Mouse (Mus musculus): ENCODE data around the gene Zfp579. TPM values are rescaled to one million over a fixed set of nuclear protein-coding genes. Genes with fewer than 3 reads are reported as not detected.
"Not testable (repeated sequence)": the region's sequence is repeated elsewhere in the genome, so short reads cannot be mapped to it uniquely, and the experiment has no call there.

Zfp579 gene
- total RNA-seq, 4 experiments from 2014 or later: 23.2 to 32.9 (median 30.6) TPM

- DNase-seq (ENCODE audit: low spot score in 2 of 2): peak; percentile 87 to 93
Observed at GRCm38 (mm10) chr7:5015118-5016001, 19.4 kb upstream of the Zfp579 start, which contains the start of gene Gm44973. Gm44973 (plus strand) TSS chr7:5015496.

- peak; percentile 95 to 97 for DNase-seq (ENCODE audit: low spot score in 2 of 2)
Observed at GRCm38 (mm10) chr7:5014251-5015117, 18.5 kb upstream of the Zfp579 start, which contains the start of the genes Zfp524 and Fiz1. Zfp524 (plus strand) TSS chr7:5014415. Fiz1 (minus strand) TSS chr7:5014697.

DNA sequence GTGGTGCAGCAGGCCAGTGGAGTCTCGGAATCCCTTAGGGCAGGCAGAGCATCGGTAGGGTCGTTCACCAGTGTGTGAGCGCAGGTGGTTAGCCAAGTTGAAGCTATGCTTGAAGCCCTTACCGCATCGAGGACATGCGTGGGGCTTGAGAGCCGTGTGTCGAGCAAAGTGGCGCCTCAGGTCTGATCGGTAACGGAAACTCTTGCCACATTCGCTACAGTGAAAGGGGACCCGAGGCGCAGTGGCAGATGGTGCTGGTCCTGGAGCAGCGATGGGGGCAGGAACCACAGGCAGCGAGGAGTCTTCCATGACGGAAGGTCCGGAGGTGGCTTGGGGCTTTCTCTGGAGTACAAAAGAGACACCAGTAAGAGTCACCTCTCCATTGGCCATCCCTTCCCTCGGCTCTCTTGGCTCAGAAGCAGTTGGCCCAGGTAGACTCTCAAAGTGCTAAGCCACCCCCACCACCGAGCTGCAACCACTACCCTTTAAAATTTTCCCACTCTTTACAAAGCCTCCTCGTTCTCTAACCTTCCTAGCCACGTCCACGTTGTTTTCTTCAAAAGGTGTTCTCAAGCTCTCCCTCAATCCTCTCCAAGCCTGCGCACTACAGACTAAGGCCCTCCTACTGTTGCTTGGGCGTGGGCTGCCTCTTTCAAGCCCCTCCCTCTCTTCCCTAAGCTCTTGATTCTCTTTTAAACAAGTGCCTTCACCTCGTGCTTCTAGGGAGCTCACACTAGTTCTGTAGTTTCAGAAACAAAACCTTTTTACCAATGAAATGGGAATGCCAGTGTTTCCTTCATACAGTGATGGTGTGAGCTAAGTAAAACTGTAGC, 16.9 kb upstream of the Zfp579 start:
- no peak for DNase-seq (ENCODE audit: low spot score in 2 of 2)

DNA sequence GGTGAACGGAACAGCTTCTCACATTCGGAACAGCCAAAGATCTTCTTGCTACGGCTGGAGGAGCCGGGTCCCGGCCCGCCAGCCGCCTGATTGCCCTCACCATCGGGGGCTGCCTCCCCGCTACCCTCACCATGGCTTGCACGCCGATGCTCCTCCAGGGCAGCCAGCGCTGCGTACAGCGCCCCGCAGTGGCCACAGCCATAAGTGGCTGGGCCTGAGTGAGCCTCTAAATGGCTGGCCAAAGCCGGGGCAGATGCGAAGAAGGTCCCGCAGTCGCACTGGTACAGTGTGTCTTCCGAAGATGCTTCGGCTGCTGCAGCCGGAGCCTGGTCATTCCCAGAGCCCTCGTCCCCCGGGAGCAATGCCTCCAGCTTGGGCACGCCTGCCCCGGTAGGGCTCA, 12.3 kb upstream of the Zfp579 start:
- no peak for DNase-seq (ENCODE audit: low spot score in 2 of 2)

DNA sequence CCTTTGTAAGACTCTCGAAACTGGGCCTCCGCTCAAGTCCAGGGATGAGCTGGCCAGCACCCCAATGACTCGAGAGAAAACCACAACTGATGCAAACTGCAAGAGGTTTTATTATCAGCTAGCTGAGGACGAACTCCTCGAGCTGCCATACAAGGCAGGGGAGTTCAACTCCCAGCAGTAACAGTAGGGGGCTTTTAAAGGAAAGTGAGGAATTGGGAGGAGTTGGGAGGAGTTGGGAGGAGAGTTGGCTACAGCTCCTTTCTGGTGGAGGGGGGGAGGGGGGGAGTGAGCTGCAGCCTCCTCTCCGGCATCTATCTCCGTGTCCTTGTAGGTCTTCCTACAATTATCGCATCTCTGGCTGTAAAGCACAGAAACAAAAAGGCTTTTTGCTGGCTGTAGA, 6.9 kb upstream of the Zfp579 start:
- DNase-seq (ENCODE audit: low spot score in 2 of 2): not testable (repeated sequence)

DNA sequence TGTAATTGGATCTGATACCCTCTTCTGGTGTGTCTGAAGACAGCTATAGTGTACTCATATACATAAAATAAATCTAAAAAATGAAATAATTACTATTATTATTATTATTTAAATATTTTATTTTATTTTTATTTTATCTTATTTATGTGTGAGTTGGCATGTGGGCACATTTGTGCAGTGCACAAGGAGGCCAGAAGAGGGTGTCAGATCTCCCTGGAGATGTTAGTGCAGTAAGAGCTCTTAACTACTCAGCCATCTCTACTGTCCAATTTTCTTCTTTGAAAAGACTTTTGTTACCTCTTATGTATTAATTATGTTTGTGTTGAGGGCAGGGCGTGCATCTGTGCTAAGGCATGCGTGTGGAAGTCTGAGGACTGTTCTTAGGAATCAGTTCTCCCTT, 3.9 kb upstream of the Zfp579 start:
- DNase-seq (ENCODE audit: low spot score in 2 of 2): no peak

DNA sequence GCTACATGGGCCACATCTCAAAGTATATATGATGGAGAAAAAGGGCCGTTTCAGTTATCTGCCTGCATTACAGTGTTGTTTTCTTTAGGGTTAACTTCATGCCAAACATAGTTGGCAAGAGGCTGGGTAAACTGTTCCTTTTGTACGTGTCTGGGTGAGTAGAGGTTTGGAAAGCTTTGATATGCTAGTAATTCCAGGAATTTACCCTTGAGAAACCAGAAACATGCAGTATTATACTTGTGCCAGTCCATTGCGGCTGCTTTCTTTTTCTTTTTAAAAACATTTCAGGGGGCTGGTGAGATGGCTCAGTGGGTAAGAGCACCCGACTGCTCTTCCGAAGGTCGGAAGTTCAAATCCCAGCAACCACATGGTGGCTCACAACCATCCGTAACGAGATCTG, 976 bp upstream of the Zfp579 start:
- no peak for DNase-seq (ENCODE audit: low spot score in 2 of 2)

- no peak for DNase-seq (ENCODE audit: low spot score in 2 of 2)
Observed at GRCm38 (mm10) chr7:4995268-4996002, 523 bp downstream of the Zfp579 start.

GRCm38 (mm10) chr7:4993999-4994788, 1.8 kb downstream of the Zfp579 start:
- DNase-seq (ENCODE audit: low spot score in 2 of 2): no peak

- no peak for DNase-seq (ENCODE audit: low spot score in 2 of 2)
Observed at GRCm38 (mm10) chr7:4993347-4993998, 2.5 kb downstream of the Zfp579 start.

DNA sequence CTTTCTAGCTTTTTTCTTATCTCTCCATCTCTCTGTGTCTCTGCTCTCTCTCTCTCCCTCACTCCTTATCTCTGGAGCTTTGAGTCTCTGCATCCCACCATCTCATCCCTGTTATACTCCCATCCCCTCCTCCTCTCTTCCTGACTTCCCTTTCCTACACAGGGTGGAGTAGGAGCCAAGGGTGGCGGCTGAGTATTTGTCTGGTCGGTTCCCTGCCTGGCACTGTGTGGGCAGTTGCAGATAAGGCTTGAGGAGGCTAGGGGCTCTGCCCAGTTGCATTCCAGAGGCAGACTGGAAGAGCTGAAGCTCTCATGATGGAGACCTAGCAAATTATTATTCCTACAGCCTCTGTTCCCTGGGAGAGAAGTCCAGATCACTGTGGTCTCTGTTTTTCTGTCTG, 7.7 kb downstream of the Zfp579 start:
- DNase-seq (ENCODE audit: low spot score in 2 of 2): no peak

GRCm38 (mm10) chr7:4976832-4977231, 19.1 kb downstream of the Zfp579 start:
- no peak for DNase-seq (ENCODE audit: low spot score in 2 of 2)

DNA sequence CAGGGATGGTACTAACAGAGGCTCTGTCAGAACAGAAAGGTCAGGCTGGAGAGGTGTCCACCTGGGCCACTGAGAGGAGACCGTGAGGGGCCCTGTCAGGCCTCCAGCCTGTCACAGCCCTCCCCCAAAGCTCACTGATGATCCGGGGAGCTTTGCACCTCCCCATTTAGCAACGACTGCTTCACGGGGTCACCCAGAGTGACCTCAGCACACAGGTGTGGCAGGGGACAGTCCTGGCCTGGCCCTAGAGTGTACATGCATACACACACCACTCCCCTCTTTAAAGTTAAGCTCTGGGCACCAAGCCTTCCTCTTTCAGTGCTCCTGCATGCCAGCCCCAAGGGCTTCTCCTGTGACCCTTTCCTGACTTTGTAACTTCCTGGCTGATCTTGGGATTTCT, 20.5 kb downstream of the Zfp579 start:
- DNase-seq (ENCODE audit: low spot score in 2 of 2): no peak

DNA sequence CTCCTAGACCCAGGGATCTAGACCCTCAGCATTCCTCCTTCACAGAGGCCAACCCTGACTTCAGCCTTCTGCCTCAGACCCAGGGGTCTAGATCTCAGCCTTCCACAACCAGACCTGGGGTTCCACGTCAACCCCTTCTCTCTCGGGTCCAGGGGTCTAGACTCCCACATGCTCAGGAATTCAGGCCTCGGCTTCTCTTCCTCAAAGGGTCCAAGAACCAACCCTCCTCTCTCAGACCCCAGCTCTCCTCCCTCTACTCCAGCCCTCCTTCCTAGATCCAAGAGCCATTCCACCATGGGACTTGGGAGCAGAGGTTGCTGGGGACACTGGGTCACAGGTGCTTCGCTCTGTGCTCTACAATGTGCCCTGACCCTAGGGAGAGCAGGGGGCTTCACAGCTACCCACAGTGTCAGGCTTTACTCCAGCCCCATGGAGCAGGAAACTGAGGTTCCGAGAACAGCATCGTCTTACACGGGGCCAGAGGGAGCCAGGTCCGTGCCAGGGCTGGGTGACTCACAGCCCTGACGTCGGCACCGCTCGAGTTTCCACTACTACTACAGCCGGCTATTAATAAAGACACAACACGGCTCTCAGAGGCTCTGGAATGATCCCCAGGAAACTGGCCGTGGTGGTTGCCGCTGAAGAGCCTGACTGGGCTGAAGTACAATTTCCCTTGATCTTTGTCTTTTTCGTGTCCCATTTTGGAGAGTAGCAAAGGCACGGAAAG, 23.5 kb downstream of the Zfp579 start:
- no peak for DNase-seq (ENCODE audit: low spot score in 2 of 2)

GRCm38 (mm10) chr7:4971710-4972109, 24.2 kb downstream of the Zfp579 start:
- DNase-seq (ENCODE audit: low spot score in 2 of 2): no peak

DNA sequence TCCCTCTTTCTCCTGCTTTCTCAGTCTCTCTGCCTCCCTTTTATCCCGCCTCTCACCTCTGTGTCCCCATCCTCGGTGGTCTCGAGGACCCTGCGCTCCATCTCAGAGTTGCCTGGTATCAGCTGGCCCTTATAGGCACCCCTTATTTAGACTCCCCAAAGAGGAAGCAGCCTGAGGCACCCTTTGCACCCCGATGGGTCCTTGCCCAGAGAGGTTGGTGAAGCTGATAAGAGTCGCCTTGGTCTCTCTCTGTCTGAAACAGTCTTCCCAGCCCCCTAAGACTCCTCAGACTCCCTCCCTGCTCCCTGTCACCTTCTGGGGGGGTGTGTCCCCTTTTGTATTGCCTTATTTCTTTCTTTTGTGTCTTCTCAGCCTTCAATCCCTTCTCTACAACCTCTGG, 24.9 kb downstream of the Zfp579 start, which contains the start of gene Sbk3:
Sbk3 (minus strand) TSS at position 101 of the 400 bp plus-strand sequence.
- no peak for DNase-seq (ENCODE audit: low spot score in 2 of 2)

DNA sequence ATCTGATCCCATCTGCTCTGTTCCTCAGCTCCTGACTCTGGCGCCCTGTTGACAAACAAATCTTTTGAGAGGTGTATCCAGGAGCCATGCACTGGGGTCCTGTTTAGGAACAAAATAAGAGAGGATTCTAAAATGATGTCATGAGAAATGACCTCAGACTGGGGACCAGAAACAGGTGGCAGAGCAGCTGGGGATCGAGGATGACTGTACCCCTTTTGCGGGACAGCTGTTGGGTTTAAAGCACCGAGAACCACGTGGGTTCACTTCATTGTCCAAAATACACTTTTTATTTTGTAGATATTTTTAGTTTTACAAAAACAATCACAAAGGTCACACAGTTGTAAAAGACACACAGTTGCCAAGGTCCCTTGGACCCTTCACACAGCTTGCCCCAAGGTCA, 31.0 kb downstream of the Zfp579 start:
- DNase-seq (ENCODE audit: low spot score in 2 of 2): no peak

- DNase-seq (ENCODE audit: low spot score in 2 of 2): peak; percentile 54 to 63
Observed at GRCm38 (mm10) chr7:4964272-4964671, 31.7 kb downstream of the Zfp579 start, which contains the start of gene Sbk2. Sbk2 (minus strand) TSS chr7:4964406.
